Mouse (Mus musculus) kidney, adult 2 months (tissue): ENCODE measurements around the gene Apaf1. TPM values are rescaled to one million over a fixed set of nuclear protein-coding genes. Genes with fewer than 3 reads are reported as not detected.

Experiments used
- DNase-seq: peaks from one replicate; pipeline ENCODE4 v3.0.0; 2021
- H3K27ac ChIP-seq: fragments of 200-500 bp; 2 replicates; pipeline ENCODE4 v1.5.1; 2012; ENCODE audit warnings: low read depth, low read length, control low read depth, inconsistent platforms; ENCODE audit not compliant: insufficient read depth
- H3K27me3 ChIP-seq: fragments of 200-500 bp; replicated peaks from 2 replicates; pipeline ENCODE4 v1.6.1; 2012; ENCODE audit warnings: mild to moderate bottlenecking, moderate library complexity, low read length, inconsistent platforms; ENCODE audit not compliant: control insufficient read depth, insufficient read depth
- H3K36me3 ChIP-seq: fragments of 200-500 bp; 2 replicates; pipeline ENCODE4 v1.6.1; 2012; ENCODE audit warnings: mild to moderate bottlenecking, moderate library complexity, low read length, inconsistent platforms; ENCODE audit not compliant: control insufficient read depth, insufficient read depth
- H3K4me1 ChIP-seq: fragments of 200-500 bp; 2 replicates; pipeline ENCODE4 v1.6.1; 2011; ENCODE audit warnings: low read length; ENCODE audit not compliant: control insufficient read depth, insufficient read depth
- H3K4me3 ChIP-seq: fragments of 200-500 bp; 2 replicates; pipeline ENCODE4 v1.5.1; 2011; ENCODE audit warnings: mild to moderate bottlenecking, low read depth, low read length, control low read depth; ENCODE audit not compliant: insufficient read depth
- CTCF ChIP-seq: fragments of 200-500 bp; conservative IDR thresholded peaks from 2 replicates; pipeline ENCODE4 v1.5.1; 2011; ENCODE audit warnings: low read depth, mild to moderate bottlenecking, control low read depth, low read length, moderate library complexity, mixed read lengths; ENCODE audit not compliant: insufficient read depth, insufficient read length
- POLR2A ChIP-seq: fragments of 200-500 bp; IDR thresholded peaks from one replicate; pipeline ENCODE4 v1.6.1; 2011; ENCODE audit warnings: low read depth, low read length, control low read depth
- WGBS: fragments of 180-500 bp; shearing (Covaris S2); methylation state at CpG from one replicate; pipeline ENCODE4 v1.1.7; 2018; 5-methylcytosine and 5-hydroxymethylcytosine counted together
- polyA plus RNA-seq: library from polyadenylated mRNA; depleted of rRNA; stranded (reverse); fragments of >200 nt; gene quantifications from 2 replicates; pipeline ENCODE4 v1.2.3, GENCODE M21; 2012

Apaf1 gene
- polyA plus RNA-seq, 1 experiment, result 4.4 TPM

- H3K4me1 ChIP-seq, result no peaks in the 10 kb centered on the region
- peak overlapping the region; percentile 92 for H3K4me3 ChIP-seq
- 0 out of 2 replicates have a peak overlapping the region, but pooled peaks have one; percentile 11 for H3K27ac ChIP-seq
- 1% methylated on average over 27 of the region's 27 CpGs for WGBS
- no peaks in the 10 kb centered on the region for H3K27me3 ChIP-seq
- TF ChIP-seq POLR2A (no peak), CTCF (no peak)
- H3K36me3 ChIP-seq, result no peaks in the 10 kb centered on the region
- DNase-seq, result peak; percentile 20
Measured at GRCm38 (mm10) chr10:91081959-91082507, 537 bp downstream of the Apaf1 start.

GRCm38 (mm10) chr10:91080540-91080939 lies 2.0 kb downstream of the Apaf1 start:
- WGBS, result 64% methylated on average over 5 of the region's 5 CpGs
- DNase-seq, result peak; percentile 6
- H3K27me3 ChIP-seq, result no peaks in the 10 kb centered on the region
- no peak for TF ChIP-seq CTCF
- no peak for TF ChIP-seq POLR2A
- H3K4me1 ChIP-seq, result no peaks in the 10 kb centered on the region
- H3K27ac ChIP-seq, result no peak overlapping the region
- H3K36me3 ChIP-seq, result peaks cover 2% of the 10 kb centered on the region; the same call in 1 of the 2 replicates
- no peak overlapping the region for H3K4me3 ChIP-seq

GRCm38 (mm10) chr10:91076667-91077066 lies 5.9 kb downstream of the Apaf1 start:
- 89% methylated on average over 2 of the region's 2 CpGs for WGBS
- Histone ChIP-seq H3K27me3 (no peaks in the 10 kb centered on the region), H3K27ac (no peak overlapping the region), H3K4me1 (no peaks in the 10 kb centered on the region; the same call in 1 of the 2 replicates), H3K4me3 (no peak overlapping the region), H3K36me3 (peaks cover 2% of the 10 kb centered on the region; the same call in 1 of the 2 replicates)
- TF ChIP-seq CTCF (no peak), POLR2A (no peak)
- no peak for DNase-seq

DNA sequence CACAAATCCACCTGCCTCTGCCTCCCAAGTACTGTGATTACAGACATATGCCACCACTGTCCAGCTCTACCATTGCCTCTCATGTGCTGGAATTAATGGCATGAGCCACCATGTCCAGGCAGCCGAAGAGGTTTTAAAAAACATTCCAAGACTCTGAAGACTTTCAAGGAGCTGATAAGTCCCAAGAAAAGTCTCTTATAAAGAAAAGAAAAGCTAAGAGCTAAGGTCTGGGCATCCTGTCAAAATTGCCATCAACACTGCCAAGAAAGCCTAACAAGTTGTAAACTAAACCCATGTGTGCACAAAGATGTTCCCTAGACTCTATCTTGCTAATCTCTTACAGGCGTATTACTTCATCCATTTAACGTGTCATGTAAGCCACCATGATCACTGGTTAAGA lies 9.2 kb downstream of the Apaf1 start:
- TF ChIP-seq POLR2A, result no peak
- TF ChIP-seq CTCF, result no peak
- H3K4me3 ChIP-seq, result no peak overlapping the region
- H3K27me3 ChIP-seq, result no peaks in the 10 kb centered on the region
- H3K36me3 ChIP-seq, result peaks cover 2% of the 10 kb centered on the region
- no peak overlapping the region for H3K27ac ChIP-seq
- 85% methylated on average over 3 of the region's 3 CpGs for WGBS
- no peak for DNase-seq
- H3K4me1 ChIP-seq, result no peaks in the 10 kb centered on the region; the same call in 1 of the 2 replicates

GRCm38 (mm10) chr10:91071768-91072167 lies 10.8 kb downstream of the Apaf1 start:
- TF ChIP-seq CTCF (no peak), POLR2A (no peak)
- Histone ChIP-seq H3K4me3 (no peak overlapping the region), H3K4me1 (no peaks in the 10 kb centered on the region; the same call in 1 of the 2 replicates), H3K27me3 (no peaks in the 10 kb centered on the region), H3K36me3 (peaks cover 2% of the 10 kb centered on the region), H3K27ac (no peak overlapping the region)
- WGBS, result 39% methylated on average over 1 of the region's 1 CpGs
- no peak for DNase-seq

DNA sequence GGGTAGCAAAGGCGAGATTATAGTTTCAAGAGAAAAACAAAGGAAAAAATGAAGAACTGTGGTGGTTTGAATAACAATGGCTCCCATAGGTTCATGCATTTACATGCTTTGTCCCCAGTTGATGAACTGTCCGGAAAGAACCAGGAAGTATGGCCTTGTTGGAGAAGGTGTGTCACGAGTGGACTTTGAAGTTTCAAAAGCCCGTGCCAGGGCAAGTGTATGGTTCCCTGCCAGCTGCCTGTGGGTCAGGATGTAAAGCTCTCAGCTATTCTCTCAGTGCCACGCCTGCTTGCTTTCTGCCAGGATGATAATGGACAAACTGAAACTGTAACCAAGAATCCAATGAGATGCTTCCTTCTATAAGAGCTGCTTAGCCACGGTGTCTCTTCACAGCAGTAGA lies 20.2 kb downstream of the Apaf1 start:
- H3K4me1 ChIP-seq, result no peaks in the 10 kb centered on the region
- DNase-seq, result peak; percentile 8
- 72% methylated on average over 6 of the region's 6 CpGs for WGBS
- H3K36me3 ChIP-seq, result no peaks in the 10 kb centered on the region
- TF ChIP-seq POLR2A (no peak), CTCF (no peak)
- no peaks in the 10 kb centered on the region for H3K27me3 ChIP-seq
- H3K27ac ChIP-seq, result no peak overlapping the region
- no peak overlapping the region for H3K4me3 ChIP-seq

DNA sequence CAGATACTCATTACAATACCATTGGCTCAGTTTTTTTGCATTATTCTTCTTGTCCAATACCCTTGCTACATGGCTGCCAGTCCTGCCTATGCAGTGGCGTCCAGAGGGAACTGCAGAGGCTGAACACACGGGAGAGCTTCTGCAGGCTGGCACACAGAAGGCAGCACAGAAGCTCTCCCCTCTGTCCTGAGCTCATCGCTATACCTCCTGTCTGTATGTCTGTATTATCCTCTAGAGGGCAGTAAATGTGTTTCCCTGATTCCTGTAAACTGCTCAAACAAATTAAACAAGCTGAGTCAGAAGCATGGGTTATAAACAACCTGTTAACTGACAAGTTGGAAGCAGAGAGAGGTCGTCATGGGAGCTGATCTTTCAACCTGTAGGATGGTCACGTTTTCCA lies 21.8 kb downstream of the Apaf1 start:
- Histone ChIP-seq H3K27me3 (no peaks in the 10 kb centered on the region), H3K27ac (no peak overlapping the region), H3K36me3 (no peaks in the 10 kb centered on the region), H3K4me1 (no peaks in the 10 kb centered on the region), H3K4me3 (no peak overlapping the region)
- WGBS, result 25% methylated on average over 5 of the region's 5 CpGs
- DNase-seq, result peak; percentile 23
- TF ChIP-seq CTCF, result peak; percentile 32
- TF ChIP-seq POLR2A, result no peak

- Histone ChIP-seq H3K4me1 (peaks cover 6% of the 10 kb centered on the region; the same call in 1 of the 2 replicates), H3K4me3 (no peak overlapping the region), H3K27me3 (no peaks in the 10 kb centered on the region), H3K36me3 (no peaks in the 10 kb centered on the region), H3K27ac (no peak overlapping the region)
- no peak for DNase-seq
- TF ChIP-seq POLR2A (no peak), CTCF (no peak)
Measured at GRCm38 (mm10) chr10:91052734-91053133, 29.8 kb downstream of the Apaf1 start.
